In the genomic region with DNA sequence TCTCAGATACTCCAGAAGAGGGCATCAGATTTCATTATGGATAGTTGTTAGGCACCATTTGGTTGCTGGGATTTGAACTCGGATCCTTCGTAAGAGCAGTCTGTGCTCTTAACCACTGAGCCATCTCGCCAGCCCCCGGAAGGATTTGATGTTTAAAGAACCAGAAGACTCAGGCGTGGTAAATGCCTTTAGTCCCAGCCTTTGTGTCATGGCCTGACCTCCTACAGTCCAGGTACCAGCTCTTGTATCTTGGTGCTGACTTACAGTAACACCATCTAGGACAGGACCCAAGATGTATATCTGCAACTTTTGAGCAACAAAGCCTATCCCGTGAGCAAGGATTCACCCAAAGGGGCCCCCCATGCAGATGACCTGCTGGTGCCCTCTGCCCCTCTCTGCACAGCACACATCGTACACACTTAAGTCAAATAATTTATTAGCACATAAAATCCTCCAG, we compare ENCODE assay signal across 8 mouse cellular contexts. TPM values are rescaled to one million over a fixed set of nuclear protein-coding genes. Genes with fewer than 3 reads are reported as not detected.
A peak's percentile ranks its signal among the peaks of the same experiment; 100 is the strongest.
DNase-seq lines count a peak whose midpoint lies in the region; ATAC-seq and TF ChIP-seq lines count a peak whose summit lies in the region.
"Had no signal": no experiment of that assay in that cellular context is flagged by ENCODE, and none has a peak within 500 bp of the region (broad histone marks: within the 10 kb centered on the region; RNA-seq: fewer than 3 reads in every experiment).

No protein-coding gene starts in this region.

- peak overlapping the region; percentile 100 for H3K9ac ChIP-seq in liver, embryonic 11.5 days (ENCODE audit: low read depth, low read length)

- H3K36me3 ChIP-seq in C2C12 (ENCODE audit: control insufficient read depth, insufficient read depth) = peaks cover 73% of the 10 kb centered on the region
- H3K36me3 ChIP-seq in forebrain, embryonic 10.5 days (replicated peaks) = peaks cover 64% of the 10 kb centered on the region
- peaks cover 50% of the 10 kb centered on the region for H3K36me3 ChIP-seq in liver, embryonic 11.5 days (ENCODE audit: control insufficient read depth, insufficient read depth, low read length)
- peaks cover 37% of the 10 kb centered on the region for H3K36me3 ChIP-seq in thymus, adult 2 months (ENCODE audit: control insufficient read depth, insufficient read depth, low read length)

- peaks cover 69% of the 10 kb centered on the region for H3K4me1 ChIP-seq in forebrain, embryonic 10.5 days
- H3K4me1 ChIP-seq in liver, embryonic 11.5 days (replicated peaks; ENCODE audit: control insufficient read depth, insufficient read depth, low read length) = peaks cover 51% of the 10 kb centered on the region
- H3K4me1 ChIP-seq in thymus, adult 2 months (replicated peaks; ENCODE audit: control insufficient read depth, insufficient read depth, low read length) = peaks cover 56% of the 10 kb centered on the region

- H3K27ac ChIP-seq in forebrain, embryonic 10.5 days = peak overlapping the region; percentile 98
- peak overlapping the region; percentile 100 for H3K27ac ChIP-seq in liver, embryonic 11.5 days (ENCODE audit: low read depth, low read length)
- H3K27ac ChIP-seq in thymus, adult 2 months (ENCODE audit: control insufficient read depth, insufficient read depth, low read length) = no peak overlapping the region

- WGBS in forebrain, embryonic 10.5 days = 19% methylated on average over 7 of the region's 7 CpGs
- 15% methylated on average over 7 of the region's 7 CpGs for WGBS in liver, embryonic 11.5 days
- 76% methylated on average over 7 of the region's 7 CpGs for WGBS in thymus, adult 2 months

- peak overlapping the region; percentile 3 for H3ac ChIP-seq in C2C12 (ENCODE audit: control insufficient read depth, insufficient read length, low read depth)

- peak; percentile 62 for DNase-seq in 3134 (ENCODE audit: extremely low read depth, insufficient read length, low spot score)
- peak; percentile 56 for DNase-seq in forebrain, embryonic 10.5 days (ENCODE audit: extremely low spot score, low spot score)
- no peak for DNase-seq in liver, embryonic 11.5 days (ENCODE audit: low spot score)
- DNase-seq in yolk sac, embryonic 10.5 days (ENCODE audit: low spot score) = peak; percentile 66
- no peak for DNase-seq in kidney, postnatal 36 days
- DNase-seq in thymus, adult 2 months = no peak

- no peak; the same call in 1 of the 2 replicates for ATAC-seq in liver, embryonic 11.5 days (replicated peaks; ENCODE audit: low FRiP score)

- TF ChIP-seq POLR2A in thymus, adult 2 months (IDR thresholded peaks at IDR 0.05; ENCODE audit: control insufficient read depth, extremely low read depth, insufficient read depth, low read length, poor library complexity) = no peak

- no peaks in the 10 kb centered on the region for H3K27me3 ChIP-seq in C2C12 (ENCODE audit: control insufficient read depth, insufficient read depth, insufficient read length)
- H3K27me3 ChIP-seq in forebrain, embryonic 10.5 days (ENCODE audit: poor library complexity, severe bottlenecking) = no peaks in the 10 kb centered on the region
- no peaks in the 10 kb centered on the region for H3K27me3 ChIP-seq in liver, embryonic 11.5 days (replicated peaks; ENCODE audit: control insufficient read depth, insufficient read depth, low read length)
- no peaks in the 10 kb centered on the region for H3K27me3 ChIP-seq in thymus, adult 2 months (ENCODE audit: control insufficient read depth, insufficient read depth, low read length)
- H3K27me3 ChIP-seq: megakaryocyte, embryonic 14.5 days had no signal

- no peak overlapping the region for H3K4me3 ChIP-seq in C2C12 (ENCODE audit: insufficient read depth, poor library complexity, severe bottlenecking)
- peak overlapping the region; percentile 98 for H3K4me3 ChIP-seq in forebrain, embryonic 10.5 days
- H3K4me3 ChIP-seq in liver, embryonic 11.5 days (ENCODE audit: low read depth, low read length) = peak overlapping the region; percentile 99; the same call in 1 of the 2 replicates
- no peak overlapping the region for H3K4me3 ChIP-seq in thymus, adult 2 months (ENCODE audit: control insufficient read depth, insufficient read depth, low read length)

- peaks cover 54% of the 10 kb centered on the region for H3K79me3 ChIP-seq in C2C12 (ENCODE audit: low read depth)

- H3K79me2 ChIP-seq in C2C12 (ENCODE audit: control insufficient read depth, insufficient read depth) = peaks cover 72% of the 10 kb centered on the region

- H3K9me3 ChIP-seq in forebrain, embryonic 10.5 days = no peaks in the 10 kb centered on the region
- no peaks in the 10 kb centered on the region for H3K9me3 ChIP-seq in liver, embryonic 11.5 days (ENCODE audit: control insufficient read depth, low read length)
- H3K9me3 ChIP-seq: megakaryocyte, embryonic 14.5 days had no signal

- H3K4me2 ChIP-seq in liver, embryonic 11.5 days = peak overlapping the region; percentile 97

- no peak for TF ChIP-seq CTCF in C2C12 (IDR thresholded peaks at IDR 0.05; ENCODE audit: control insufficient read depth, insufficient read depth, insufficient read length)
- no peak for TF ChIP-seq CTCF in thymus, adult 2 months (IDR thresholded peaks at IDR 0.05; ENCODE audit: borderline replicate concordance, control insufficient read depth, extremely low read depth, insufficient read depth, low read length, poor library complexity)

TF ChIP-seq in C2C12, 6 proteins besides CTCF, POLR2A, EP300 and RAD21:
- no peak for TF ChIP-seq FOSL1 (IDR thresholded peaks at IDR 0.05; ENCODE audit: insufficient read depth, low read length, poor library complexity, severe bottlenecking)
- no peak for TF ChIP-seq MAX (IDR thresholded peaks at IDR 0.05)
- no peak for TF ChIP-seq MYOD1 (IDR thresholded peaks at IDR 0.05; ENCODE audit: control insufficient read depth, insufficient read length, low read depth)
- no peak for TF ChIP-seq MYOG (IDR thresholded peaks at IDR 0.05; ENCODE audit: control insufficient read depth, extremely low read depth, insufficient read length)
- no peak for TF ChIP-seq USF1 (IDR thresholded peaks at IDR 0.05; ENCODE audit: low read depth)
- no peak for TF ChIP-seq CEBPB (IDR thresholded peaks at IDR 0.05; ENCODE audit: low read depth)
TF ChIP-seq in C2C12: peak in this region for 0.

RNA-seq across cellular contexts. Expression of gene Rps11, which starts 0.9 kb away (rescaled TPM):
- polyA plus RNA-seq in C2C12 (2012; fragmentation: generic; extraction: Trizol) = 3,175 TPM
- polyA plus RNA-seq in forebrain, embryonic 10.5 days (2016; fragmentation: Nextera tagmentation; extraction: Ambion mirVana) = 1,843 and 1,853 TPM in 2 replicates
- polyA plus RNA-seq in liver, embryonic 11.5 days (2014; fragmentation: Nextera tagmentation; extraction: Ambion mirVana) = 2,085 and 2,209 TPM in 2 replicates
- polyA plus RNA-seq in thymus, adult 2 months (2012; rRNA removed) = 343 and 363 TPM in 2 replicates

RNA-seq across cellular contexts. Expression of gene Rpl13a, which starts 3.4 kb away (rescaled TPM):
- 6,379 TPM for polyA plus RNA-seq in C2C12 (2012; fragmentation: generic; extraction: Trizol)
- polyA plus RNA-seq in forebrain, embryonic 10.5 days (2016; fragmentation: Nextera tagmentation; extraction: Ambion mirVana) = 1,219 and 1,234 TPM in 2 replicates
- 1,710 and 1,879 TPM in 2 replicates for polyA plus RNA-seq in liver, embryonic 11.5 days (2014; fragmentation: Nextera tagmentation; extraction: Ambion mirVana)
- polyA plus RNA-seq in thymus, adult 2 months (2012; rRNA removed) = 4,999 and 5,006 TPM in 2 replicates

RNA-seq across cellular contexts. Expression of gene Gm45713, which starts 10.9 kb away (rescaled TPM):
- polyA plus RNA-seq in C2C12 (2012; fragmentation: generic; extraction: Trizol) = 0.95 TPM
- polyA plus RNA-seq in forebrain, embryonic 10.5 days (2016; fragmentation: Nextera tagmentation; extraction: Ambion mirVana) = 0.11 and 0.27 TPM in 2 replicates
- 0.41 and 1.1 TPM in 2 replicates for polyA plus RNA-seq in liver, embryonic 11.5 days (2014; fragmentation: Nextera tagmentation; extraction: Ambion mirVana)
- 0.27 and 0.91 TPM in 2 replicates for polyA plus RNA-seq in thymus, adult 2 months (2012; rRNA removed)

RNA-seq across cellular contexts. Expression of gene Flt3l, which starts 11.1 kb away (rescaled TPM):
- 1.6 TPM for polyA plus RNA-seq in C2C12 (2012; fragmentation: generic; extraction: Trizol)
- 1.1 and 1.4 TPM in 2 replicates for polyA plus RNA-seq in forebrain, embryonic 10.5 days (2016; fragmentation: Nextera tagmentation; extraction: Ambion mirVana)
- 9.7 and 10.5 TPM in 2 replicates for polyA plus RNA-seq in liver, embryonic 11.5 days (2014; fragmentation: Nextera tagmentation; extraction: Ambion mirVana)
- polyA plus RNA-seq in thymus, adult 2 months (2012; rRNA removed) = 177 and 207 TPM in 2 replicates

RNA-seq across cellular contexts. Expression of gene Fcgrt, which starts 21.5 kb away (rescaled TPM):
- polyA plus RNA-seq in C2C12 (2012; fragmentation: generic; extraction: Trizol) = 30.7 TPM
- polyA plus RNA-seq in forebrain, embryonic 10.5 days (2016; fragmentation: Nextera tagmentation; extraction: Ambion mirVana) = 5.5 and 5.9 TPM in 2 replicates
- 33.2 and 33.8 TPM in 2 replicates for polyA plus RNA-seq in liver, embryonic 11.5 days (2014; fragmentation: Nextera tagmentation; extraction: Ambion mirVana)
- 30.8 and 38.9 TPM in 2 replicates for polyA plus RNA-seq in thymus, adult 2 months (2012; rRNA removed)

Comparison
In these comparisons a context has a peak if more than half of its experiments do, and no peak if none do; other contexts are left out.
1. DNase-seq: peak in 3134 (single experiment), forebrain, embryonic 10.5 days (single experiment) and yolk sac, embryonic 10.5 days (single experiment); none in liver, embryonic 11.5 days (single experiment), kidney, postnatal 36 days (0 of 2) and thymus, adult 2 months (single experiment).
2. H3K4me3 ChIP-seq: peak in forebrain, embryonic 10.5 days (single experiment) and liver, embryonic 11.5 days (single experiment); none in C2C12 (single experiment) and thymus, adult 2 months (single experiment).